Mouse (Mus musculus) heart, postnatal 10 days (tissue): Measurements from ENCODE around the gene Tpra1. TPM values are rescaled to one million over a fixed set of nuclear protein-coding genes. Genes with fewer than 3 reads are reported as not detected.

Experiments used
- DNase-seq, 2 experiments: peaks; one replicate each; pipeline ENCODE4 v3.0.0; 2021
- intact Hi-C: fragments of 180-260 bp; cut with DNase I; formaldehyde crosslinking; loops from one replicate; pipeline ENCODE4 v1.15.1; 2025
- total RNA-seq, 2 experiments: library from RNA; stranded (reverse); gene quantifications; 2 replicates each; pipeline ENCODE4 v1.2.3; 2021

The Tpra1 gene
- total RNA-seq, 2 experiments from 2014 or later = 31.8 to 34.3 TPM

- intact Hi-C loops = no loop called here
- DNase-seq = no peak
Observed at GRCm38 (mm10) chr6:88942595-88942994, 40.5 kb downstream of the Tpra1 start.

GRCm38 (mm10) chr6:88943666-88944065 lies 41.6 kb downstream of the Tpra1 start:
- no peak for DNase-seq
- intact Hi-C loops = no loop called here

GRCm38 (mm10) chr6:88946442-88946841 lies 44.4 kb downstream of the Tpra1 start:
- DNase-seq = no peak
- intact Hi-C loops = no loop called here

GRCm38 (mm10) chr6:88947771-88948170 lies 45.7 kb downstream of the Tpra1 start:
- no peak for DNase-seq
- intact Hi-C loops = no loop called here

- intact Hi-C loops = no loop called here
- DNase-seq = no peak
Observed at GRCm38 (mm10) chr6:88956725-88957124, 54.7 kb downstream of the Tpra1 start.

GRCm38 (mm10) chr6:88957313-88957712 lies 55.3 kb downstream of the Tpra1 start:
- intact Hi-C loops = no loop called here
- no peak for DNase-seq

- intact Hi-C loops = no loop called here
- no peak for DNase-seq
Observed at GRCm38 (mm10) chr6:88957801-88958211, 55.8 kb downstream of the Tpra1 start.

GRCm38 (mm10) chr6:88958305-88958704 lies 56.3 kb downstream of the Tpra1 start:
- DNase-seq = no peak
- intact Hi-C loops = no loop called here

- DNase-seq = peak; percentile 66 to 77
- intact Hi-C loops = no loop called here
Observed at GRCm38 (mm10) chr6:88959834-88960233, 57.8 kb downstream of the Tpra1 start.

- intact Hi-C loops = no loop called here
- DNase-seq = no peak
Observed at GRCm38 (mm10) chr6:88960941-88961340, 58.9 kb downstream of the Tpra1 start.

Other genes with a start within 250 kb of the Tpra1 start
- 100 to 1,000 TPM; 187 to 225 TPM for gene Mgll, start 177.8 kb upstream of the Tpra1 start, total RNA-seq
- gene Abtb1, start 60.3 kb upstream of the Tpra1 start, total RNA-seq = 10 to 100 TPM; 18.7 to 21.0 TPM
- 10 to 100 TPM; 49.9 to 54.8 TPM for gene Podxl2, start 27.2 kb upstream of the Tpra1 start, total RNA-seq
- gene Mcm2, start 3.5 kb upstream of the Tpra1 start, total RNA-seq = 10 to 100 TPM; 36.7 to 48.8 TPM